Mouse (Mus musculus) limb, embryonic 14.5 days (tissue): Measurements from ENCODE around the gene Cmah. TPM values are rescaled to one million over a fixed set of nuclear protein-coding genes. Genes with fewer than 3 reads are reported as not detected.

Source experiments
- ATAC-seq: fragments of 200-750 bp; cut with Nextera tagmentation; 2 replicates; pipeline ENCODE4 v1.8.0; 2017; ENCODE audit warnings: low read depth, moderate number of reproducible peaks, moderate TSS enrichment; ENCODE audit not compliant: low FRiP score
- DNase-seq: peaks from one replicate; pipeline ENCODE4 v3.0.0-alpha.2; 2015; ENCODE audit warnings: low spot score
- H3K27ac ChIP-seq: fragments of 300-500 bp; sonication (generic); replicated peaks from 2 replicates; pipeline ENCODE4 v1.5.1; 2014; ENCODE audit warnings: low read depth, mild to moderate bottlenecking, low read length, moderate library complexity, mixed read lengths
- H3K27me3 ChIP-seq: fragments of 300-500 bp; sonication (generic); 2 replicates; pipeline ENCODE4 v1.6.1; 2014; ENCODE audit warnings: low read length, mixed read lengths; ENCODE audit not compliant: control insufficient read depth, insufficient read depth
- H3K36me3 ChIP-seq: fragments of 300-500 bp; sonication (generic); 2 replicates; pipeline ENCODE4 v1.6.1; 2014; ENCODE audit warnings: mild to moderate bottlenecking, low read length, moderate library complexity, mixed read lengths; ENCODE audit not compliant: control insufficient read depth, insufficient read depth
- H3K4me1 ChIP-seq: fragments of 300-500 bp; sonication (generic); 2 replicates; pipeline ENCODE4 v1.6.1; 2014; ENCODE audit warnings: antibody characterized with exemption, low read length, mixed read lengths; ENCODE audit not compliant: control insufficient read depth, insufficient read depth
- H3K4me2 ChIP-seq: fragments of 300-500 bp; sonication (generic); replicated peaks from 2 replicates; pipeline ENCODE4 v1.6.1; 2014; ENCODE audit warnings: low read depth, mild to moderate bottlenecking, low read length, moderate library complexity; ENCODE audit not compliant: severe bottlenecking
- H3K4me3 ChIP-seq: fragments of 300-500 bp; sonication (generic); replicated peaks from 2 replicates; pipeline ENCODE4 v1.5.1; 2014; ENCODE audit warnings: low read length
- H3K9ac ChIP-seq: fragments of 300-500 bp; sonication (generic); 2 replicates; pipeline ENCODE4 v1.6.1; 2014; ENCODE audit warnings: mild to moderate bottlenecking, low read depth, low read length, moderate library complexity; ENCODE audit not compliant: severe bottlenecking
- H3K9me3 ChIP-seq: fragments of 300-500 bp; sonication (generic); 2 replicates; pipeline ENCODE4 v1.6.1; 2016; ENCODE audit warnings: low read length; ENCODE audit not compliant: control insufficient read depth
- POLR2A ChIP-seq: fragments of 200-500 bp; IDR thresholded peaks from 2 replicates; pipeline ENCODE4 v1.8.0; 2012; ENCODE audit warnings: inconsistent platforms, mild to moderate bottlenecking, moderate library complexity, borderline replicate concordance; ENCODE audit not compliant: insufficient read depth, insufficient read length; ENCODE audit errors: extremely low read depth
- WGBS: fragments of 180-500 bp; shearing (Covaris S2); extraction: QIAGEN DNeasy Blood & Tissue Kit; methylation state at CpG from one replicate; pipeline ENCODE4 v1.1.7; 2014; 5-methylcytosine and 5-hydroxymethylcytosine counted together
- polyA plus RNA-seq, 2 experiments: library from polyadenylated mRNA; depleted of rRNA in 1 of 2; stranded (reverse) in 1 of 2; unstranded in 1 of 2; fragments of >200 nt; fragmentation: Nextera tagmentation in 1 of 2; extraction: Ambion mirVana in 1 of 2; gene quantifications; 2 replicates each; pipeline versions ENCODE4 v1.2.1 to v1.2.3; 2012 to 2014

The Cmah gene
- polyA plus RNA-seq, 2 experiments = 0.30 to 0.48 TPM

DNA sequence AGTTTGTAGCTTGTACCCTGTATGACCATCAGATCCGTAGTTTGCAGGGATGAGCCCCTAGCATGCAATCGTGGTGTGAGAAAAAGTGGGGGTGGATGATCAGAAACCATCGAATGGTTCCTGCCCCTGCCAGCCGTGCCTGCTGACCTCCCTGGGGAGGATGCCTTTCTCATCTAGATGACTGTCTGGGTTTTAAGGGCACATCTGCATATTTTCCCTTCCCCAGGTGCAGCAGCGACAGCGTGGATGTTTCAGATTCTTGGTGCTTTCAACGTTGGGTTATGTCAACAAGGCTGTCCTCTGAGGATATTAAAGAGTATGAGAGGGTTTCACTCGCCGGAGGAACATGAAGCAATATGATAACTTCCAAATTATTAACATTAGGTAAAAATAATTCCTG is 158.8 kb downstream of the Cmah start:
- Histone ChIP-seq H3K4me3 (no peak overlapping the region), H3K9ac (no peak overlapping the region), H3K9me3 (no peaks in the 10 kb centered on the region), H3K27me3 (no peaks in the 10 kb centered on the region), H3K36me3 (no peaks in the 10 kb centered on the region), H3K4me2 (no peak overlapping the region), H3K4me1 (peaks cover 3% of the 10 kb centered on the region; the same call in 1 of the 2 replicates), H3K27ac (no peak overlapping the region)
- DNase-seq = no peak
- TF ChIP-seq POLR2A = no peak
- WGBS = 67% methylated on average over 9 of the region's 9 CpGs
- ATAC-seq = no peak

DNA sequence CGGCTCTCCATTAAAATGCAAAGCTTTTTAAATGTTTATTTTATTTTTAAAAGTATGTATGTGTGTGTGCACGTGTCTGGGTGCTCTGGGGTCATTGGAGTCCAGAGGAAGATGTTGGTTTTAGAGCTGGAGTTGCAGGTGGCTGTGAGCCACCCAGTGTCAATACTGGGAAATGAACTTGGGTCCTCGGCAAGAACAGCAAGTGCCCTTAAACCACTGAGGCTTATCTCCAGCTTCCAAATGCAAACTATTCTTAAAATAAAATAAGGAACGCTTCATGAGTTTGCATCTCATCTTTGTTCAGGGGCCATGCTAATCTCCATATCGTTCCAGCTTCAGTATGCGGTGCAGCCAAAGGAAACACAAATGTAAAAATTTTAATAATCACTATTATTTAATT is 159.2 kb downstream of the Cmah start:
- no peak overlapping the region for H3K4me3 ChIP-seq
- no peaks in the 10 kb centered on the region for H3K27me3 ChIP-seq
- H3K4me1 ChIP-seq = peaks cover 3% of the 10 kb centered on the region; the same call in 1 of the 2 replicates
- no peaks in the 10 kb centered on the region for H3K36me3 ChIP-seq
- H3K9me3 ChIP-seq = no peaks in the 10 kb centered on the region
- no peak overlapping the region for H3K9ac ChIP-seq
- no peak overlapping the region for H3K27ac ChIP-seq
- no peak for TF ChIP-seq POLR2A
- ATAC-seq = no peak
- no peak overlapping the region for H3K4me2 ChIP-seq
- WGBS = 82% methylated on average over 6 of the region's 6 CpGs
- DNase-seq = no peak

DNA sequence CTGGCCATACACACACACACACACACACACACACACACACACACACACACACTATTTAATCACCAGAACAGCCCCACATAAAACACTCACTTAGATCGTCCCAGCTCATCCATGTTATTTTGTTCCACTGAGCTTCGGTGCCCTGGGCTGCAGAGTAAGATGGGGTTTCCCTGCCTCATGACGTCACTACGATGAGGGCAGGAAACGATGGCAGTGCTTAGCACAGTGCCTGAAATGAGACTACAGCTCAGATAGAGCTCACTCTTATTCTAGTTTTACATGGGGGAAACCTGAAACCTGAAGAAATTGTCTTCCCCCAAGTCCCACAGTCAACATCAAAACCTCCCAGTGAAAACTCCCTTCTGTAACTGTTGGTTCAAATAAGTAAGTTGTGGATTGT is 159.9 kb downstream of the Cmah start:
- no peaks in the 10 kb centered on the region for H3K9me3 ChIP-seq
- DNase-seq (no peak), ATAC-seq (no peak)
- no peak overlapping the region for H3K27ac ChIP-seq
- H3K4me1 ChIP-seq = peaks cover 2% of the 10 kb centered on the region; the same call in 1 of the 2 replicates
- no peak overlapping the region for H3K4me3 ChIP-seq
- TF ChIP-seq POLR2A = no peak
- 62% methylated on average over 5 of the region's 5 CpGs for WGBS
- H3K27me3 ChIP-seq = no peaks in the 10 kb centered on the region
- no peaks in the 10 kb centered on the region for H3K36me3 ChIP-seq
- no peak overlapping the region for H3K4me2 ChIP-seq
- H3K9ac ChIP-seq = no peak overlapping the region

DNA sequence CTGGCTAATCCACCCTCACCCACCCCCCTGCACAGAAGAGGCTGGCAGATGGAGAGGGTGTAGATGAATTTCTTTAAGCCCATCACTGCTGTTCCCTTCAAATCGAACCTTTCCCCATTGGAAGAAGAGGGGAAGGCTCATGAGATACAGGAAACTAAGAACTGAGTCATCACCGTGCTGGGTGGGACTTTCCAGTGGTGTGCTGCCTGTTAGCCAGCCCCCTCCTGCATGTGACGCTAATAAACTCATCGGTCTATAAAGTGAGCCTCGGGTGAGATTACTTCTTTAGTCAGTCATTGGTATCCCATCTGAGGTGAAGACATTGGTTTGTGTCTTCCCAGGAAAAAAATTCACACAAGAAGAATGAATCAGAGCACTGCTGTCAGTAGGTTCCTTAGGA is 160.3 kb downstream of the Cmah start:
- no peak for DNase-seq
- Histone ChIP-seq H3K36me3 (no peaks in the 10 kb centered on the region), H3K4me1 (no peaks in the 10 kb centered on the region), H3K27ac (no peak overlapping the region), H3K9me3 (no peaks in the 10 kb centered on the region), H3K4me3 (no peak overlapping the region), H3K27me3 (no peaks in the 10 kb centered on the region), H3K9ac (no peak overlapping the region), H3K4me2 (no peak overlapping the region)
- no peak for ATAC-seq
- TF ChIP-seq POLR2A = no peak
- WGBS = 84% methylated on average over 5 of the region's 5 CpGs

DNA sequence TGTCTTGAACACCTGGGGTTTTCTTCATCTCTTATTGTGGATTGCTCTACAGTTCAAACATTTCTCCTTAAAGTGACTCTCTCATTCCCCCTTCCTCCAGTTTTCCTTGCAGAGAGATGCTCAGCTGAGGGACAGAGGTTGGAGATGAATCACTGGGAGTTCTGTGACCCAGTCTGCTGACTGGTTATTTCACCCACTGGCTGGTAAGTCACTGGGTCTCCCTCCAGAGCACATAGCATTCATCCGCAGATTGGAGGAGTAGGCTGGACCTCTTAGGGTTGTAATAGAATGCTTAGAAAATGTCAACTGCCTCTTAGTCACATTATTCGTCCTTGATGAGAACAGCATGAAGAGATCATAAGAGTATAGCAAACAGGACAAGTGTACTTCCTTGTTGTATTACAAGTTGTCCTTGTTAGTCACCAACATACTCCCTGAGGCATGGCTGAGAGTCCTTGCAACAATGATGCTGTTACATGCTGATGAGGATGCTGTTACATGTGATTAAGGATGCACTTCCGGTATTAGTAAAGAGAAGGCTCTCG is 161.4 kb downstream of the Cmah start:
- Histone ChIP-seq H3K9ac (no peak overlapping the region), H3K4me3 (no peak overlapping the region), H3K27ac (no peak overlapping the region), H3K36me3 (no peaks in the 10 kb centered on the region), H3K4me1 (no peaks in the 10 kb centered on the region), H3K4me2 (no peak overlapping the region), H3K9me3 (no peaks in the 10 kb centered on the region), H3K27me3 (no peaks in the 10 kb centered on the region)
- 91% methylated on average over 4 of the region's 4 CpGs for WGBS
- ATAC-seq = no peak
- no peak for TF ChIP-seq POLR2A
- no peak for DNase-seq

DNA sequence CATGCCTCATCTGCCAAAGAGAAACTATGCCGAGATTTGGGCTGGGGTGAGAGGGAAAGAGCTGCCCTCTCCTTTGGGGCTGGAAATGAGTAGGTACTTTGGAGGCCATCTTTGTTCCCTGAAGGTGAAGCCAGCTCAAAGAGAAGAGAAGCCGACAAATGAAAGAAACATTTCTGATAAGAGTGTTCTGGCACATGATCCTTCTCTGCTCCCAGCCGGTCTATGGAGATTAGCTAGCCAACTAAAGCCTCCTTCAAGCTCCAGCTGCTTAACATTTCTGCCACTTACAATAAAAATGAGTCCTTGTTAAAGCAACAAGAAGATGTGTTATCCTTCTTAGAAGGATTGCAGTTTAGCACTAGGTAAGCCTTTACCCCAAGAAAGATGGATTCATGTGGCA is 162.3 kb downstream of the Cmah start:
- Histone ChIP-seq H3K4me2 (no peak overlapping the region), H3K27ac (no peak overlapping the region), H3K27me3 (no peaks in the 10 kb centered on the region), H3K9me3 (no peaks in the 10 kb centered on the region), H3K36me3 (no peaks in the 10 kb centered on the region), H3K4me3 (no peak overlapping the region), H3K9ac (no peak overlapping the region), H3K4me1 (no peaks in the 10 kb centered on the region)
- no peak for ATAC-seq
- 77% methylated on average over 3 of the region's 3 CpGs for WGBS
- DNase-seq = no peak
- TF ChIP-seq POLR2A = no peak
